Mouse (Mus musculus): ENCODE measurements at regions not wholly inside any gene's neighbourhood (a gene's known extent, or its start where the extent isn't known, plus 50 kb on each side); places are given as distances from the start of the nearest gene placed in this dataset.

- H3K4me1 ChIP-seq (ENCODE audit: control insufficient read depth, insufficient read depth, low read length): peaks cover 10% of the 10 kb centered on the region
- no peak overlapping the region for H3K4me3 ChIP-seq (ENCODE audit: insufficient read depth, low read depth, low read length)
- H3K27ac ChIP-seq (ENCODE audit: insufficient read depth, low read depth, low read length): no peak overlapping the region
- TF ChIP-seq POLR2A (IDR thresholded peaks at IDR 0.05; ENCODE audit: insufficient read depth, low read depth, low read length): no peak
- TF ChIP-seq CTCF (IDR thresholded peaks at IDR 0.05; ENCODE audit: insufficient read depth, low read depth, low read length): no peak
- 95% methylated on average over 2 of the region's 2 CpGs for WGBS
Observed at GRCm38 (mm10) chr19:6607501-6607900, 64.7 kb upstream of the Slc22a12 start.

GRCm38 (mm10) chr19:6606667-6607066 is 63.8 kb upstream of the Slc22a12 start:
- 75% methylated on average over 7 of the region's 7 CpGs for WGBS
- Histone ChIP-seq H3K4me3 (ENCODE audit: insufficient read depth, low read depth, low read length) (no peak overlapping the region), H3K27ac (ENCODE audit: insufficient read depth, low read depth, low read length) (no peak overlapping the region), H3K4me1 (ENCODE audit: control insufficient read depth, insufficient read depth, low read length) (peaks cover 10% of the 10 kb centered on the region)
- TF ChIP-seq POLR2A (IDR thresholded peaks at IDR 0.05; ENCODE audit: insufficient read depth, low read depth, low read length) (no peak), CTCF (IDR thresholded peaks at IDR 0.05; ENCODE audit: insufficient read depth, low read depth, low read length) (no peak)

GRCm38 (mm10) chr19:6604702-6605101 is 61.9 kb upstream of the Slc22a12 start:
- TF ChIP-seq CTCF (IDR thresholded peaks at IDR 0.05; ENCODE audit: insufficient read depth, low read depth, low read length) (no peak), POLR2A (IDR thresholded peaks at IDR 0.05; ENCODE audit: insufficient read depth, low read depth, low read length) (no peak)
- Histone ChIP-seq H3K4me3 (ENCODE audit: insufficient read depth, low read depth, low read length) (no peak overlapping the region), H3K4me1 (ENCODE audit: control insufficient read depth, insufficient read depth, low read length) (peaks cover 9% of the 10 kb centered on the region), H3K27ac (ENCODE audit: insufficient read depth, low read depth, low read length) (no peak overlapping the region)
- 64% methylated on average over 8 of the region's 8 CpGs for WGBS

- no peak for TF ChIP-seq CTCF (IDR thresholded peaks at IDR 0.05; ENCODE audit: insufficient read depth, low read depth, low read length)
- no peak for TF ChIP-seq POLR2A (IDR thresholded peaks at IDR 0.05; ENCODE audit: insufficient read depth, low read depth, low read length)
- Histone ChIP-seq H3K4me3 (ENCODE audit: insufficient read depth, low read depth, low read length) (no peak overlapping the region), H3K4me1 (ENCODE audit: control insufficient read depth, insufficient read depth, low read length) (peaks cover 24% of the 10 kb centered on the region), H3K27ac (ENCODE audit: insufficient read depth, low read depth, low read length) (no peak overlapping the region)
- 66% methylated on average over 12 of the region's 12 CpGs for WGBS
Observed at GRCm38 (mm10) chr19:6600873-6601530, 58.2 kb upstream of the Slc22a12 start.

GRCm38 (mm10) chr19:6599281-6599680 is 56.4 kb upstream of the Slc22a12 start:
- TF ChIP-seq POLR2A (IDR thresholded peaks at IDR 0.05; ENCODE audit: insufficient read depth, low read depth, low read length) (no peak), CTCF (IDR thresholded peaks at IDR 0.05; ENCODE audit: insufficient read depth, low read depth, low read length) (no peak)
- WGBS: 93% methylated on average over 3 of the region's 3 CpGs
- Histone ChIP-seq H3K27ac (ENCODE audit: insufficient read depth, low read depth, low read length) (no peak overlapping the region), H3K4me1 (ENCODE audit: control insufficient read depth, insufficient read depth, low read length) (peaks cover 34% of the 10 kb centered on the region), H3K4me3 (ENCODE audit: insufficient read depth, low read depth, low read length) (no peak overlapping the region)

GRCm38 (mm10) chr19:6598186-6598585 is 55.4 kb upstream of the Slc22a12 start:
- Histone ChIP-seq H3K4me1 (ENCODE audit: control insufficient read depth, insufficient read depth, low read length) (peaks cover 34% of the 10 kb centered on the region), H3K27ac (ENCODE audit: insufficient read depth, low read depth, low read length) (no peak overlapping the region), H3K4me3 (ENCODE audit: insufficient read depth, low read depth, low read length) (no peak overlapping the region)
- TF ChIP-seq CTCF (IDR thresholded peaks at IDR 0.05; ENCODE audit: insufficient read depth, low read depth, low read length) (no peak), POLR2A (IDR thresholded peaks at IDR 0.05; ENCODE audit: insufficient read depth, low read depth, low read length) (no peak)
- 72% methylated on average over 3 of the region's 3 CpGs for WGBS

GRCm38 (mm10) chr19:6595801-6596200 is 53.0 kb upstream of the Slc22a12 start:
- 54% methylated on average over 9 of the region's 9 CpGs for WGBS
- TF ChIP-seq CTCF (IDR thresholded peaks at IDR 0.05; ENCODE audit: insufficient read depth, low read depth, low read length) (no peak), POLR2A (IDR thresholded peaks at IDR 0.05; ENCODE audit: insufficient read depth, low read depth, low read length) (no peak)
- Histone ChIP-seq H3K4me3 (ENCODE audit: insufficient read depth, low read depth, low read length) (no peak overlapping the region), H3K4me1 (ENCODE audit: control insufficient read depth, insufficient read depth, low read length) (peaks cover 28% of the 10 kb centered on the region), H3K27ac (ENCODE audit: insufficient read depth, low read depth, low read length) (0 out of 2 replicates have a peak overlapping the region, but pooled peaks have one; percentile 18)

Measured in olfactory bulb, adult 2 months (tissue).